Mouse (Mus musculus): Measurements from ENCODE around the gene Gm14692.
"Not testable (repeated sequence)": the region's sequence is repeated elsewhere in the genome, so short reads cannot be mapped to it uniquely, and the experiment has no call there.

Gm14692 gene

DNA sequence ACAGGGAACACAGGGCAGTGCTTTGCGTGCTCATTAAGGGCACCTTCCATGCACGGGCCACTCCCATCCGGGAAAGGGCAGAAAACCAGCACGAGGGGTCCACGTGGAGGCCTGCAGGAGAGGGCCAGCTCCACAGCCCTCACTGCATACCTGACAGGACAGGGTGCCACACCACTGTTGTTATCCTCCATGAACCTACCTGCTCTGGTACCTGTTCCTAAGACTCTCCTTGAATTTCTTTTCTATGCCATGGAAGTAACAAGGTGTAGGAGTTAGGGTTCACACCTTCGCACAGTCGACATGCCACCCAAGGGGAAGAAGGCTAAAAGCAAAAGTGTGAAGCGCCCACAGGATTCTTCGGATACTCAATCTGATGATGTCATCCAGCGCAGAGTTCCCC, at the start of gene Gm14692:
Gene Gm14692, plus strand, starts transcription at position 301 of the 400 bp plus-strand sequence.
- DNase-seq, result not testable (repeated sequence)

GRCm38 (mm10) chrX:67693462-67693861, 2.0 kb upstream of the Gm14692 start, which contains the start of gene Gm1140:
Gene Gm1140, minus strand, starts transcription at chrX:67693562.
- DNase-seq, result not testable (repeated sequence)
